Mouse (Mus musculus) heart, embryonic 11.5 days (tissue): Measurements from ENCODE around the gene Emid1. TPM values are rescaled to one million over a fixed set of nuclear protein-coding genes. Genes with fewer than 3 reads are reported as not detected.

ENCODE experiments used
- ATAC-seq: fragments of 200-750 bp; cut with Nextera tagmentation; replicated peaks from 2 replicates; pipeline ENCODE4 v1.8.0; 2017; ENCODE audit warnings: moderate library complexity; ENCODE audit not compliant: insufficient number of reproducible peaks, low FRiP score, low TSS enrichment
- H3K27ac ChIP-seq: fragments of 300-500 bp; sonication (generic); 2 replicates; pipeline ENCODE4 v1.5.1; 2014; ENCODE audit warnings: mild to moderate bottlenecking, low read depth, low read length
- H3K27me3 ChIP-seq: fragments of 300-500 bp; sonication (generic); 2 replicates; pipeline ENCODE4 v1.6.1; 2014; ENCODE audit warnings: mild to moderate bottlenecking, low read length, mixed read lengths; ENCODE audit not compliant: control insufficient read depth, insufficient read depth
- H3K36me3 ChIP-seq: fragments of 300-500 bp; sonication (generic); 2 replicates; pipeline ENCODE4 v1.6.1; 2014; ENCODE audit warnings: mild to moderate bottlenecking, low read length, moderate library complexity, mixed read lengths; ENCODE audit not compliant: control insufficient read depth, insufficient read depth
- H3K4me1 ChIP-seq: fragments of 300-500 bp; sonication (generic); 2 replicates; pipeline ENCODE4 v1.6.1; 2014; ENCODE audit warnings: low read length; ENCODE audit not compliant: control insufficient read depth, insufficient read depth
- H3K4me2 ChIP-seq: fragments of 300-500 bp; sonication (generic); 2 replicates; pipeline ENCODE4 v1.6.1; 2014; ENCODE audit warnings: mild to moderate bottlenecking, moderate library complexity
- H3K4me3 ChIP-seq: fragments of 300-500 bp; sonication (generic); 2 replicates; pipeline ENCODE4 v1.5.1; 2014; ENCODE audit warnings: low read depth, low read length
- H3K9ac ChIP-seq: fragments of 300-500 bp; sonication (generic); 2 replicates; pipeline ENCODE4 v1.6.1; 2014; ENCODE audit warnings: mild to moderate bottlenecking, low read depth, low read length, moderate library complexity
- H3K9me3 ChIP-seq: fragments of 300-500 bp; sonication (generic); replicated peaks from 2 replicates; pipeline ENCODE4 v1.6.1; 2016; ENCODE audit warnings: low read length; ENCODE audit not compliant: control insufficient read depth
- WGBS: fragments of 180-500 bp; shearing (Covaris S2); extraction: QIAGEN DNeasy Blood & Tissue Kit; methylation state at CpG from one replicate; pipeline ENCODE4 v1.1.7; 2014; ENCODE audit not compliant: insufficient replicate concordance; 5-methylcytosine and 5-hydroxymethylcytosine counted together
- polyA plus RNA-seq: library from polyadenylated mRNA; unstranded; fragments of >200 nt; fragmentation: Nextera tagmentation; extraction: Ambion mirVana; gene quantifications from 2 replicates; pipeline ENCODE4 v1.2.1, GENCODE M21; 2014

Gene Emid1
- polyA plus RNA-seq, 1 experiment from 2014 or later = 6.8 TPM

GRCm38 (mm10) chr11:5057064-5057463 lies 95.0 kb downstream of the Emid1 start:
- Histone ChIP-seq H3K27ac (no peak overlapping the region), H3K4me2 (no peak overlapping the region), H3K4me3 (no peak overlapping the region), H3K36me3 (no peaks in the 10 kb centered on the region), H3K9me3 (no peaks in the 10 kb centered on the region), H3K27me3 (peaks cover 66% of the 10 kb centered on the region), H3K4me1 (peaks cover 32% of the 10 kb centered on the region), H3K9ac (no peak overlapping the region)
- no peak for ATAC-seq
- 59% methylated on average over 8 of the region's 8 CpGs for WGBS

Other genes starting within 250 kb of the Emid1 start
- gene Nefh, start 204.2 kb downstream of the Emid1 start, polyA plus RNA-seq = 0.43 and 0.97 TPM in 2 replicates
- gene Ap1b1, start 165.4 kb downstream of the Emid1 start, polyA plus RNA-seq = 47.6 and 57.9 TPM in 2 replicates
- gene Rasl10a, start 94.1 kb downstream of the Emid1 start, polyA plus RNA-seq = 0.92 and 1.1 TPM in 2 replicates
- gene Gas2l1, start 86.9 kb downstream of the Emid1 start, polyA plus RNA-seq = 23.2 and 26.3 TPM in 2 replicates
- 23.5 and 25.7 TPM in 2 replicates for gene Rhbdd3, start 53.3 kb downstream of the Emid1 start, polyA plus RNA-seq
- gene Ewsr1, start 53.0 kb downstream of the Emid1 start, polyA plus RNA-seq = 255 and 322 TPM in 2 replicates
- gene Kremen1, start 109.3 kb upstream of the Emid1 start, polyA plus RNA-seq = 16.3 and 21.7 TPM in 2 replicates